Mouse (Mus musculus): ENCODE results near the gene Prkcz. TPM values are rescaled to one million over a fixed set of nuclear protein-coding genes. Genes with fewer than 3 reads are reported as not detected.

Prkcz gene
- polyA plus RNA-seq, 1 experiment from 2014 or later = 63.3 TPM

DNA sequence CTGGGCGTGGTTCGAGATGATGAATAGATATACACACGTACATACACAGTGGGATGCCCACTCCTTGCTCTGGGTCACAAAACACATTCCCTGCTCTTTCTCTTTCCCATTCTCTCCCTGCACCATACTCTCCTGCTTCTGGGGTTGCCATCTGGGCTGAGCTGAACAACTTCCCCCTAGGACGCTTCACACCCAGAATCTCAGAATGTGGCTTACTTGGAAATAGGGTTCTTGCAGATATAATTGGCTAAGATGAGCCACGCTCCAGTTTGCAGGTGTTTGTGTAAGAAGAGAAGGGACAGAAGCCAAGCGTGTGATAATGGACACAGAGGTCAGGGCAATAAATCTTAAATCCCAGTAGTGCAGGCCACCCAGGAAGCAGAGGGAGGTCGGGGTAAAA, 20.8 kb upstream of the Prkcz start:
- ATAC-seq (ENCODE audit: low FRiP score) = no peak
- H3K27ac ChIP-seq = no peak overlapping the region
- no peak overlapping the region for H3K9ac ChIP-seq
- peaks cover 6% of the 10 kb centered on the region; the same call in 1 of the 2 replicates for H3K27me3 ChIP-seq
- peaks cover 9% of the 10 kb centered on the region for H3K4me1 ChIP-seq (replicated peaks)
- no peaks in the 10 kb centered on the region for H3K36me3 ChIP-seq
- WGBS = 39% methylated on average over 7 of the region's 7 CpGs
- H3K9me3 ChIP-seq = no peaks in the 10 kb centered on the region
- no peak overlapping the region for H3K4me2 ChIP-seq
- no peak overlapping the region for H3K4me3 ChIP-seq

DNA sequence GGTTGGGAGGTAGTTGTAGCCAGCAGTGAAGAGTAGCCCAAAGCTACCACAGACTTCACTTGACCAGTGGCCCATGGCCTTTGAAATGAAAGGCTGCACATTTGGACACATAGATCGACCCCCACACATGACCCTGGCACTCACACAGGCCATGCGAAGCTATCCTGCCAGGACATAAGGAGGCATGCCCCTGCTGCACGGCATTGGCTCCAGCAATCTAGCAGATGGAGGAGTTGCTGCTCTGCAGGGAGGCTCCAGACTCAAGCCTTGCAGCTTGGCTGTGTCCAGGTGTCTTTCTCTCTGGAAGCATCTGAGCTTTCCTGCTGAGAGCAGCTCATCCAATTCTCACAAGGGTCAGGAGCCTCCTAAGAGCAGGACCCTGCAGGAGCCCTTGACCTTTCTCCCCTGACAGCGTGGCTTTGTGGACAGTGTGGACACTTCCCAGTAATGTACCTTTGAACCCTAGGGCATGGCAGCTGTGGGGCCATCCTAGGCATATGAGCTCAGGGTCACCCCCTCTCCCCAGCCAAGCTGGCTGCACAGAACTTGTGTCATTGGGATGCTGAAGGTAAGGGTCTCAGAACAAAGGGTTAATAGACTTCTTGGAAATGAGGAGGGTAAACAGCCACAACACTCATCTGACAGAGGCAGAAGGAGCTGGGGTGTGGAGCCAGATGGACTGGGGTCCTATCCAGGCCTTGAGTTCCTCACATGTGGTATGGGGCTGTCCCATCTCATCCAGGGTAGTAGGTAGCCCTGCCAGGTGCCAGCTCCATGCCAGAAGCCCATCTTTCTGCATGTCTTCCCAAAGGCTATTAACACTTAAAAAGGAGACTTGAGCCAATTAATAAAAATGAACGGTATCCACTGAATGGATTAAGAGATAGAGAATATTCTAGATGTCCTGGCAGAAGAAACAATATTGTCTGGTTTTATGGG, 10.9 kb upstream of the Prkcz start:
- WGBS = 79% methylated on average over 5 of the region's 5 CpGs

DNA sequence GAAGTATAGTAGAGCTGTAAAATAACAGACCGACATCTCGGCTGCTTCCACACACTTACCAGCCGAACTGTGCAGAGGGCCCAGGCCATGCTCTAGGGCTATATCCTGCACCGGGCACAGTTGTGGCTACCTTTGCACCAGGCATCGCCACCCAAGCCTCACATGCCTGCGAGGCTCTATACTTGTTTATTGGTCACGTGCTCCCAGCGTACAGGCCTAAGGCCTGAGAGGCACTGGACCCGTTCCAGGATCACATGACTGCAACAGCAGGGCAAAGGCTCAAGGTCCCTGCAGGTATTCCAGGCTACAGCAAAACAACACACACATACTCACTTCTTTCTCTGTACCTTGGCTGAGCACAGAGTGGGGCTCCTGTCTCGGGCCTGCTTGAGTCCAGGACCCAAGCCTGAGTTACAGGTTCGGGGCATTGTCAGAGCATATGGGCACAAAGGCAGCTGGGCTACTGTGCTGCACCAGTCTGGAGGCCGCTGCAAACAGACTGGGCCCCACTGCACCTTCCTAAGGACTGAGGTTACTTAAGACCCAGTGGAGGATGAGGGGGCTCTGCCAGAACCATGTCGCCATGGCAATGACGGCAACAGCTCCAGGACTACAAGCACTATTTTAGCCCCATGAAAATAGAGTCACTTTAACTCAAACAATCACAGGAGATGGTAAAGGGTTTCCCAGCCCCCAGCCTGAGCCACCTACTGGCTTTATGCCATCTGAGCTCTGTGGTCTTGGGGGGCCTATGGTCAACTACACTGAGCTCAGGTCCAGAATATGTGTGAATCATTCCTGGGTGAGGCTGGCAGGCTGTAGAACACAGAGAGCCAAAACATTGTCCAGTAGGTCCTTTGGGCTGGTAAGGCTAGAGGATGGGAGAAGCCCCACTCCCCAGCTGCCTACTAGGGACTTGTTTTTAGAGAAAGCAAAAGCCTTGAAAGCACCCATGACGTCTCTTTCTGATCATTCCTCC, 9.9 kb upstream of the Prkcz start:
- Histone ChIP-seq H3K4me3 (no peak overlapping the region), H3K4me2 (no peak overlapping the region), H3K9ac (no peak overlapping the region), H3K27ac (no peak overlapping the region), H3K36me3 (no peaks in the 10 kb centered on the region), H3K9me3 (no peaks in the 10 kb centered on the region), H3K27me3 (peaks cover 9% of the 10 kb centered on the region), H3K4me1 (replicated peaks) (no peaks in the 10 kb centered on the region; the same call in 1 of the 2 replicates)
- WGBS = 92% methylated on average over 15 of the region's 15 CpGs
- ATAC-seq (ENCODE audit: low FRiP score) = no peak

More for the DNA sequence above, 10.9 kb upstream of the Prkcz start:
- no peak overlapping the region for H3K4me3 ChIP-seq
- H3K36me3 ChIP-seq = no peaks in the 10 kb centered on the region
- 0 out of 2 replicates have a peak, but pooled peaks cover 5% of the 10 kb centered on the region for H3K27me3 ChIP-seq
- no peak overlapping the region for H3K9ac ChIP-seq
- no peak for ATAC-seq (ENCODE audit: low FRiP score)
- no peak overlapping the region for H3K4me2 ChIP-seq
- H3K4me1 ChIP-seq (replicated peaks) = no peaks in the 10 kb centered on the region; the same call in 1 of the 2 replicates
- H3K27ac ChIP-seq = no peak overlapping the region
- H3K9me3 ChIP-seq = no peaks in the 10 kb centered on the region

DNA sequence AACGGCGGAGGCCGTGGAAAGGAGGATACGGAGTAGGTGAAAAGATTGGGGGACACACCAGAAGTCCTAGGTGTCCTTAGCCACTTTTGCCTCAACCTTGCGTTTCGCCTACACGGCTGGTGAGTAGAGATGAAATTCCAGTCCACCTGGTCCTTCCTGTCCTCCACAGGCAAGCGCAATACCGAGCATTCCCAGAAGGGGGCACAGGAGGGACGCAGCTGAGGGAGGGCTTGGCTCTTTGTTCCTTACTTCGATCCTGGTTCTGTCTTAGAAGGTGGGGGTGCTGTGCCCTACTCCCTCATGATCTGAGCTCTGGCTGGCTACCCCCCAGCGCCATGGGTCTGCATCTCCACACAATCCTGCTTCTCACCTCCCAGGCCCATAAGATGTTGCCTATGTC, 7.5 kb upstream of the Prkcz start:
- ATAC-seq (ENCODE audit: low FRiP score) = no peak
- Histone ChIP-seq H3K4me2 (no peak overlapping the region), H3K9me3 (no peaks in the 10 kb centered on the region), H3K27me3 (peaks cover 33% of the 10 kb centered on the region), H3K4me3 (no peak overlapping the region), H3K4me1 (replicated peaks) (no peaks in the 10 kb centered on the region; the same call in 1 of the 2 replicates), H3K9ac (no peak overlapping the region), H3K27ac (no peak overlapping the region), H3K36me3 (no peaks in the 10 kb centered on the region)
- WGBS = 27% methylated on average over 12 of the region's 12 CpGs

DNA sequence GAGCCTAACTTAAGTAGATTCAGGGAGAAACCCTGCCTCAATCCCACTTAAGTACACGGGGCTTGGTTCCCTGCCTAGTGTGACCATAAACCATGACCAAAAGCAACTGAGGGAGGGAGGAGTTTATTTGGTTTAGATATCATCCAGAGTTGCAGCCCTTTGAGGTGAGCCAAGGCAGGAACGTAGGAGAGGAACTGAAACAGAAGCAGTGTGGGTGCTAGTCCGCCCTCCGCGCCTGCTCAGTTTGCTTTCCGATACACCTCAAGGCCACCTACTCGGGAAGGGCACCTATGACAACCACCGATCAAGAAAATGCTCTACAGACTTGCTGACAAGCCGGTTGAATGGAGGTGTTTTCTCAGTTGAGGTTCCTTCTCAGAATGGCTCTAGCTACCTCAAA, 6.6 kb upstream of the Prkcz start:
- Histone ChIP-seq H3K27me3 (peaks cover 42% of the 10 kb centered on the region), H3K4me1 (replicated peaks) (no peaks in the 10 kb centered on the region; the same call in 1 of the 2 replicates), H3K9me3 (no peaks in the 10 kb centered on the region), H3K36me3 (no peaks in the 10 kb centered on the region), H3K4me2 (no peak overlapping the region), H3K27ac (no peak overlapping the region), H3K4me3 (no peak overlapping the region), H3K9ac (no peak overlapping the region)
- 91% methylated on average over 9 of the region's 9 CpGs for WGBS
- no peak for ATAC-seq (ENCODE audit: low FRiP score)

DNA sequence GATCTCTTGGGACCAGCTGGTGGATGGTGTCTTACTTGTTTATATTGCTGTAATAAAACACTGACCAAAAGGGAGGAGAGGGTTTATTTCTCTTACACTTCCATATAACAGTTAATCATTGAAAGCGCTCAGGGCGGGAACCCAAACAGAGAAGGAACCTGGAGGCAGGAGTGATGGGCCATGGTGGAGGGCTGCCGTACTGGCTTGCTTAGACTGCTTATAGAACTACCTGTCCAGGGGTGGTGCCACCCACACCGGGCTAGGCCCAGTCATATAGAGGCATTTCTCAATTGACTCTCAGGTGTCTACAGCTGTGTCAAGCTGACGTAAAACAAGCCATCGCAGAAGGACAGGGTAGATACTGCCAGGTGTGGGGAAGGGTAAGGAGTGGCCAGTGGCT, 5.6 kb upstream of the Prkcz start:
- no peak overlapping the region for H3K4me2 ChIP-seq
- H3K27ac ChIP-seq = no peak overlapping the region
- no peaks in the 10 kb centered on the region for H3K36me3 ChIP-seq
- no peak overlapping the region for H3K4me3 ChIP-seq
- H3K4me1 ChIP-seq (replicated peaks) = peaks cover 4% of the 10 kb centered on the region; the same call in 1 of the 2 replicates
- no peak overlapping the region for H3K9ac ChIP-seq
- ATAC-seq (ENCODE audit: low FRiP score) = no peak
- WGBS = 85% methylated on average over 6 of the region's 6 CpGs
- H3K9me3 ChIP-seq = no peaks in the 10 kb centered on the region
- peaks cover 48% of the 10 kb centered on the region for H3K27me3 ChIP-seq

DNA sequence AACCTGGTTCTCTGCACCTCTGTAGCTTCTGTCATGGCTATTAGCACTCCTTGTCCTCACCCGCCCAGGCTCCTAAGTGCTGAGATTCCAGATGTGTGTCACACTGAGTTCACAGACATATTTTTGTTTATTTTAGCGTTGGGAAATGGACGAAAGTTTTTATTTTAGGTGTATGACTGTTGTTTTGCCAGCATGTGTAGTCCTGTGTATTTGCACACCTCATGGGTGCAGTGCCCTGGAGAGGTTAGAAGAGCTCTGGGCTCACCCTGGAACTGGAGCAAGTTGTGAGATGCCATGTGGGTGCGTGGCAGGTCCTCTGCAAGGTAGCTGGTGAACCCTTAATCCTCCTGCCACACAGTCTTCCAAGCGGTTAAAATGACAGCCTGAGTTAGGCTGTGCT, 1.3 kb upstream of the Prkcz start:
- 43% methylated on average over 5 of the region's 5 CpGs for WGBS
- Histone ChIP-seq H3K9ac (no peak overlapping the region), H3K4me2 (no peak overlapping the region), H3K4me1 (replicated peaks) (peaks cover 14% of the 10 kb centered on the region), H3K4me3 (no peak overlapping the region), H3K36me3 (no peaks in the 10 kb centered on the region), H3K27ac (no peak overlapping the region), H3K27me3 (peaks cover 89% of the 10 kb centered on the region), H3K9me3 (no peaks in the 10 kb centered on the region)
- no peak for ATAC-seq (ENCODE audit: low FRiP score)

DNA sequence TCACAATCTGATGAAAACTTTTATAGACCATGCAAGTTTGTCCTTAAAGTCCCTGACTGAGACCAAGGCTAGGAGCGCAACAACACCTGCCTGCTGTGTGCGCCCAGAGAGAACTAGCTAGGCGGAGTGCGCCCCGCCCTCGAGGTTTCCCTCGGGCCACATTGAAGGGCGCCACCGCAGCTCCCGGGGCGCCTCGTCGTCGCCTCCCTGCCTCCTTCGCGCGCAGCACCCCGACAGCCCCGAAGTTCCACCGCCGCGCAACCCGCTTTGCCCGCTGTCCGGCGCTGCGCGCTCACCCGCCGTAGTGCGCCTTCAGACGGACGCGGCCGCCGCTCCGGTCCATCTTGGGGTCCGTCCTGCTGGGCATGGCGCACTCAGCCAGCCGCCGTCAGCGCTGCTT, 305 bp downstream of the Prkcz start:
- H3K4me1 ChIP-seq (replicated peaks) = peaks cover 14% of the 10 kb centered on the region
- peak overlapping the region; percentile 44 for H3K4me3 ChIP-seq
- no peaks in the 10 kb centered on the region for H3K9me3 ChIP-seq
- peaks cover 86% of the 10 kb centered on the region for H3K27me3 ChIP-seq
- 0 out of 2 replicates have a peak, but pooled peaks have one; percentile 24 for ATAC-seq (ENCODE audit: low FRiP score)
- peak overlapping the region; percentile 59 for H3K4me2 ChIP-seq
- H3K27ac ChIP-seq = no peak overlapping the region
- H3K9ac ChIP-seq = no peak overlapping the region
- no peaks in the 10 kb centered on the region for H3K36me3 ChIP-seq
- under 1% methylated on average over 31 of the region's 42 CpGs for WGBS

DNA sequence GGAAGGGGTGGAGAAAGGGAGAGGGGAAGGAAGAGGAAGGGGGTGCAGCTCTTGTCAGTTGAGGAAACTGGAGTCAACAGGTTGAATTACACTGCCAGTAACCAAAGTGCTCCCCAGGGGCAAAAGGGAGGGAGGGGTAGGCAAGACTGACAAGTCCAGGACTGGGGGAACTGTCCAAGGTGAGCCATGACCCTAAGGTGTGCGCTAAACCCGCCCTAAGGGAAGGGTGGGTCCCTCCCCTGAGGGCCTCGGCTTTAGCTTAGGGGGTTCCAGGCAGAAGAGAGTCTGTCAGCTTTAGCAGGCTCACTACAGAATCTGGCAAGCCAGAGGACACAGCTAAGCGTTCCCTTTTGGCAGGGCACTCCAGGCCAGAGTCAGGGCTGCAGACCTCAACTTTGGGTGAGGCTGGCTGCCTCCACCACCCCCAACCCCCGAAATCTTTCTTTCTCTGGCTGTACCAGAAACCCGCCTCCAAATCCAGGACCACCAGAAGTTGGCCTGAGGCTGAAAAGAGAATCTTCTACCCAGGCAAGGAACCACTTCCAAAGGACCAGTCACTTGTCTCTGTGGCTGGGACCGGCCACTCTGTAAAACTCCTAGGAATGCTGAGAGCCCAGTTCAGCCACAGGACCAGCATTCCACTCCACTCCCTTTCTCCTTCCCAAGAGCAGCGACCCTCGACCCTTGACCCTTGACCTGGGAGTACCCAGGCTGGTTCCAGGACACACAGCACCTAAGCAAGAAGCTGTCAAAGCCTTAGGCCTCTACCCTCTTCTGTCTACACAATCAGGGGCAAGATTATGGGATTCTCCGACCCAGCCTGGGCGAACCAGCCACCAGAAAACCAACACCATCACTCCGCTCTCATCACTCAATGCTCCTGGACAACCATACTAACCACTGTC, 1.3 kb downstream of the Prkcz start:
- WGBS = 46% methylated on average over 12 of the region's 12 CpGs

DNA sequence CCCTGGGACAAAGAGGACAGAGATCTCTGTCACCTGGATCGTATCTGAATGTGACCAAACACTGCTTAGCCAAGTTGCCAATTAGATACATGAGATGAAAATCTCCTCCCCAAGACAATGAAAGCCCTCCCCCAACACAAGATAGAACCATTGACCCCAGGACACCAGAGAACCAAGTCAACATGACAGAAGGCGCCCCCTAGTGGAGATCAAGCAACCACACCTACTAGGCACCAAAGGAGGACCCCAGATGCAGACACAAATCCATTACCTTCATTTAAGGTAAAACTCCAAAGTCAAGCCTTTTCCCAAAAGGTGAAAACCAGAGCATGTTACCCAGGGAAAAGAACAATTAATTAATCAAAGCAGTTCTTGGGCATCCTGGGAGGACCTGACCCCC, 3.6 kb downstream of the Prkcz start:
- ATAC-seq (ENCODE audit: low FRiP score) = no peak
- Histone ChIP-seq H3K27me3 (peaks cover 57% of the 10 kb centered on the region), H3K9me3 (no peaks in the 10 kb centered on the region), H3K4me1 (replicated peaks) (peaks cover 14% of the 10 kb centered on the region), H3K4me2 (no peak overlapping the region), H3K36me3 (no peaks in the 10 kb centered on the region), H3K27ac (no peak overlapping the region), H3K9ac (no peak overlapping the region), H3K4me3 (no peak overlapping the region)
- 54% methylated on average over 2 of the region's 2 CpGs for WGBS

More for the DNA sequence above, 1.3 kb downstream of the Prkcz start:
- Histone ChIP-seq H3K4me1 (replicated peaks) (peaks cover 14% of the 10 kb centered on the region), H3K27ac (no peak overlapping the region), H3K9ac (no peak overlapping the region), H3K36me3 (no peaks in the 10 kb centered on the region), H3K4me3 (no peak overlapping the region), H3K9me3 (no peaks in the 10 kb centered on the region), H3K4me2 (no peak overlapping the region), H3K27me3 (peaks cover 76% of the 10 kb centered on the region)
- ATAC-seq (ENCODE audit: low FRiP score) = no peak

DNA sequence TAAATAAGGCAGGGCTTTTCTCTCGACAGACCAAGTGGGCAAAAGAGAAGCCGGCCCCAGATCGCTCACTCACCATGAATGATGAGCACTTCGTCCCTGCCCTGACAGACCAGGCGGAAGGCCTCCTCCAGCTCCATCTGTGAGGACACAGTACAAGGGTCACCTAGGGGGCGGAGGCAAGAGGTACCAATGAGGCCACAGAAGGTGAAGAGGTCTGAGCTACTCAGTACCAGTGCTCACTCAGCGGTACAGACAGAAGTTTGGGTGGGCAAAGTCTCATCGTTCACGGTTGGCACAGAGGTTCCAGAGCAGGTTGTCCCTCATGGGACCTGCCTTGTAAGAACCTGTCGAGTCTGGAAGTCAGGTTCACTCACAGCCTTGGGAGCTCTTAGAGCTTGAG, 4.8 kb downstream of the Prkcz start:
- peaks cover 45% of the 10 kb centered on the region for H3K27me3 ChIP-seq
- H3K36me3 ChIP-seq = no peaks in the 10 kb centered on the region
- H3K9me3 ChIP-seq = no peaks in the 10 kb centered on the region
- no peak overlapping the region for H3K4me2 ChIP-seq
- H3K27ac ChIP-seq = no peak overlapping the region
- whole genome bisulfite sequencing = 93% methylated on average over 10 of the region's 10 CpGs
- ATAC-seq (ENCODE audit: low FRiP score) = no peak
- no peak overlapping the region for H3K4me3 ChIP-seq
- peaks cover 6% of the 10 kb centered on the region for H3K4me1 ChIP-seq (replicated peaks)
- H3K9ac ChIP-seq = no peak overlapping the region
